Mouse (Mus musculus): ENCODE data around the gene Tada3.

Tada3 gene

GRCm38 (mm10) chr6:113377496-113378385 lies at the start of gene Tada3, which contains the start of gene Arpc4:
Tada3 (minus strand) TSS chr6:113377883.
Arpc4 (plus strand) TSS chr6:113378115.
- in situ Hi-C loops (cut with MboI, MseI) = loop anchor here (5.0 kb wide), 1 partner anchor 50 kb away; the partner anchor contains the start of gene Ogg1

GRCm38 (mm10) chr6:113427397-113427796 lies 49.7 kb upstream of the Tada3 start:
- in situ Hi-C loops (cut with MboI, MseI) = no loop called here

- in situ Hi-C loops (cut with MboI, MseI) = no loop called here
Observed at GRCm38 (mm10) chr6:113426696-113427095, 49.0 kb upstream of the Tada3 start.

- in situ Hi-C loops (cut with MboI, MseI) = no loop called here
Observed at GRCm38 (mm10) chr6:113424187-113424586, 46.5 kb upstream of the Tada3 start.

GRCm38 (mm10) chr6:113423000-113423399 lies 45.3 kb upstream of the Tada3 start:
- in situ Hi-C loops (cut with MboI, MseI) = no loop called here

- in situ Hi-C loops (cut with MboI, MseI) = no loop called here
Observed at GRCm38 (mm10) chr6:113419199-113419587, 41.5 kb upstream of the Tada3 start, which contains the start of gene Rpusd3. Rpusd3 (minus strand) TSS chr6:113419340.

GRCm38 (mm10) chr6:113418441-113419198 lies 40.9 kb upstream of the Tada3 start:
- in situ Hi-C loops (cut with MboI, MseI) = no loop called here

GRCm38 (mm10) chr6:113416416-113416815 lies 38.7 kb upstream of the Tada3 start:
- in situ Hi-C loops (cut with MboI, MseI) = no loop called here

- in situ Hi-C loops (cut with MboI, MseI) = no loop called here
Observed at GRCm38 (mm10) chr6:113410001-113410400, 32.3 kb upstream of the Tada3 start.

GRCm38 (mm10) chr6:113406683-113407082 lies 29.0 kb upstream of the Tada3 start:
- in situ Hi-C loops (cut with MboI, MseI) = no loop called here

- in situ Hi-C loops (cut with MboI, MseI) = no loop called here
Observed at GRCm38 (mm10) chr6:113405483-113405882, 27.8 kb upstream of the Tada3 start.

- in situ Hi-C loops (cut with MboI, MseI) = no loop called here
Observed at GRCm38 (mm10) chr6:113404649-113405448, 27.2 kb upstream of the Tada3 start.

- in situ Hi-C loops (cut with MboI, MseI) = no loop called here
Observed at GRCm38 (mm10) chr6:113402094-113402493, 24.4 kb upstream of the Tada3 start.

- in situ Hi-C loops (cut with MboI, MseI) = no loop called here
Observed at GRCm38 (mm10) chr6:113396270-113397030, 18.8 kb upstream of the Tada3 start.

GRCm38 (mm10) chr6:113395501-113395900 lies 17.8 kb upstream of the Tada3 start:
- in situ Hi-C loops (cut with MboI, MseI) = no loop called here

GRCm38 (mm10) chr6:113394811-113395210 lies 17.1 kb upstream of the Tada3 start:
- in situ Hi-C loops (cut with MboI, MseI) = no loop called here

GRCm38 (mm10) chr6:113393951-113394350 lies 16.3 kb upstream of the Tada3 start:
- in situ Hi-C loops (cut with MboI, MseI) = no loop called here

- in situ Hi-C loops (cut with MboI, MseI) = no loop called here
Observed at GRCm38 (mm10) chr6:113392387-113393071, 14.8 kb upstream of the Tada3 start.

GRCm38 (mm10) chr6:113392015-113392386 lies 14.3 kb upstream of the Tada3 start:
- in situ Hi-C loops (cut with MboI, MseI) = no loop called here

- in situ Hi-C loops (cut with MboI, MseI) = no loop called here
Observed at GRCm38 (mm10) chr6:113390715-113391114, 13.0 kb upstream of the Tada3 start.
